Mouse (Mus musculus): ENCODE results near the gene Ddx31. TPM values are rescaled to one million over a fixed set of nuclear protein-coding genes. Genes with fewer than 3 reads are reported as not detected.

Gene Ddx31
- total RNA-seq, 2 experiments from 2014 or later, result 0.68 TPM; not detected in 1

- no peak for ATAC-seq (replicated peaks; ENCODE audit: low FRiP score, poor library complexity, severe bottlenecking)
These were observed 112.8 kb downstream of the Ddx31 start for GRCm38 (mm10) chr2:28952981-28953380.

- ATAC-seq (replicated peaks; ENCODE audit: low FRiP score, poor library complexity, severe bottlenecking), result no peak
These were observed 114.4 kb downstream of the Ddx31 start for GRCm38 (mm10) chr2:28954595-28954994.

Other genes starting within 250 kb of the Ddx31 start
- gene Gfi1b, start 218.4 kb upstream of the Ddx31 start, total RNA-seq (2015; ENCODE audit: low replicate concordance), result 123 and 130 TPM in 2 replicates
- 77.8 and 88.3 TPM in 2 replicates for gene Gfi1b, start 218.4 kb upstream of the Ddx31 start, total RNA-seq (2017; ENCODE audit: low replicate concordance)
- gene Tsc1, start 199.2 kb upstream of the Ddx31 start, total RNA-seq (2015; ENCODE audit: low replicate concordance), result 13.0 and 16.9 TPM in 2 replicates
- 20.0 and 24.8 TPM in 2 replicates for gene Tsc1, start 199.2 kb upstream of the Ddx31 start, total RNA-seq (2017; ENCODE audit: low replicate concordance)
- not detected in 2 replicates for gene Spaca9, start 140.7 kb upstream of the Ddx31 start, total RNA-seq (2015; ENCODE audit: low replicate concordance)
- not detected in 2 replicates for gene Spaca9, start 140.7 kb upstream of the Ddx31 start, total RNA-seq (2017; ENCODE audit: low replicate concordance)
- gene Ak8, start 140.2 kb upstream of the Ddx31 start, total RNA-seq (2015; ENCODE audit: low replicate concordance), result 0.84 TPM in 1 of 2 replicates, not detected in the other
- gene Ak8, start 140.2 kb upstream of the Ddx31 start, total RNA-seq (2017; ENCODE audit: low replicate concordance), result 0.26 TPM in 1 of 2 replicates, not detected in the other
- gene Gtf3c4, start within 50 bp of the Ddx31 start, total RNA-seq (2015; ENCODE audit: low replicate concordance), result 4.7 and 6.7 TPM in 2 replicates
- gene Gtf3c4, start within 50 bp of the Ddx31 start, total RNA-seq (2017; ENCODE audit: low replicate concordance), result 5.7 and 7.8 TPM in 2 replicates
- not detected in 2 replicates for gene Barhl1, start 76.3 kb downstream of the Ddx31 start, total RNA-seq (2015; ENCODE audit: low replicate concordance)
- gene Barhl1, start 76.3 kb downstream of the Ddx31 start, total RNA-seq (2017; ENCODE audit: low replicate concordance), result not detected in 2 replicates
- gene Cfap77, start 214.7 kb downstream of the Ddx31 start, total RNA-seq (2015; ENCODE audit: low replicate concordance), result not detected in 2 replicates
- not detected in 2 replicates for gene Cfap77, start 214.7 kb downstream of the Ddx31 start, total RNA-seq (2017; ENCODE audit: low replicate concordance)
- gene Ttf1, start 219.9 kb downstream of the Ddx31 start, total RNA-seq (2015; ENCODE audit: low replicate concordance), result 10.8 and 30.6 TPM in 2 replicates
- 17.8 TPM in 2 replicates for gene Ttf1, start 219.9 kb downstream of the Ddx31 start, total RNA-seq (2017; ENCODE audit: low replicate concordance)